Mouse (Mus musculus): ENCODE results near the gene Gns. TPM values are rescaled to one million over a fixed set of nuclear protein-coding genes. Genes with fewer than 3 reads are reported as not detected.

Gene Gns
- total and polyA plus RNA-seq, 2 experiments from 2014 or later, result 40.4 to 67.8 TPM

DNA sequence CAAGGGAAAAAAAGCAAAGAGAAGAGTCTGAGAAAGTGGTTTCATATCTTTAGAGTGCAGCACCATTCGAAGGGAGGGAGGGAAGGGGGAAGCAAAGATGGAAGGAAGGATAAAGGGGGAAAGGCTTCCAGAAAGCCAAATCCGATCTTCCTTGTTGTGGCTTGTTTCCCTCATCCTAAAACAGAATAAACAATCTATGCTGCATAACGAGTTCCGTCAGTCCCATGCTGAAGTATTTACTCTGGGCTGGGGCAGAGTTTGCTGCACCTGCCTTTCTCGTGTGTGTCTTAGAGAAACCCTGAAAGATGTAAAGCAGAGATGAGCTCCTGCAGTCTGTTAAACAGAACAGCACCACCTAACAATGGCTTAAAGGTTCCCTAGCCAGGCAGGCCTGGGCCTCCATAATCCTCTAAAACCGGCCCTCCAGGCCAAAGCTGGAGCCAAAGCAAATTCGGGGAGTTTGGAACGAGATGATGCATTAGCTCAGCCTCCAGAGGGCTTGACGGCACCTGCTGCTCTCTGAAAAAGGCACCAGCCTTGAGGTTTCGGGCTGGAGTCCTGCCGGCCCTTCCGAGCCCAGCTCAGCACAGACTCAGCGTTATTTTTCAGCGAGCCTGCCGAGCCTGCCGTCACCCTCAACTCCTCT is 67.9 kb downstream of the Gns start:
- no peak overlapping the region for H3K9ac ChIP-seq
- peaks cover 4% of the 10 kb centered on the region; the same call in 1 of the 2 replicates for H3K4me1 ChIP-seq (ENCODE audit: insufficient read depth)
- H3K4me3 ChIP-seq (ENCODE audit: low read depth, low read length), result no peak overlapping the region
- WGBS, result 15% methylated on average over 16 of the region's 16 CpGs
- H3K36me3 ChIP-seq (ENCODE audit: insufficient read depth), result no peaks in the 10 kb centered on the region
- peak overlapping the region; percentile 48 for H3K27ac ChIP-seq (ENCODE audit: low read depth, low read length)
- DNase-seq (peak; percentile 35), ATAC-seq (0 out of 2 replicates have a peak, but pooled peaks have one; percentile 30)
- H3K27me3 ChIP-seq (ENCODE audit: insufficient read depth, low read length), result no peaks in the 10 kb centered on the region
- no peaks in the 10 kb centered on the region for H3K9me3 ChIP-seq (ENCODE audit: low read length)
- peak; percentile 13; the same call in 1 of the 2 replicates for TF ChIP-seq CTCF (IDR thresholded peaks at IDR 0.05; ENCODE audit: low read depth)
- H3K4me2 ChIP-seq (ENCODE audit: low read depth), result no peak overlapping the region

DNA sequence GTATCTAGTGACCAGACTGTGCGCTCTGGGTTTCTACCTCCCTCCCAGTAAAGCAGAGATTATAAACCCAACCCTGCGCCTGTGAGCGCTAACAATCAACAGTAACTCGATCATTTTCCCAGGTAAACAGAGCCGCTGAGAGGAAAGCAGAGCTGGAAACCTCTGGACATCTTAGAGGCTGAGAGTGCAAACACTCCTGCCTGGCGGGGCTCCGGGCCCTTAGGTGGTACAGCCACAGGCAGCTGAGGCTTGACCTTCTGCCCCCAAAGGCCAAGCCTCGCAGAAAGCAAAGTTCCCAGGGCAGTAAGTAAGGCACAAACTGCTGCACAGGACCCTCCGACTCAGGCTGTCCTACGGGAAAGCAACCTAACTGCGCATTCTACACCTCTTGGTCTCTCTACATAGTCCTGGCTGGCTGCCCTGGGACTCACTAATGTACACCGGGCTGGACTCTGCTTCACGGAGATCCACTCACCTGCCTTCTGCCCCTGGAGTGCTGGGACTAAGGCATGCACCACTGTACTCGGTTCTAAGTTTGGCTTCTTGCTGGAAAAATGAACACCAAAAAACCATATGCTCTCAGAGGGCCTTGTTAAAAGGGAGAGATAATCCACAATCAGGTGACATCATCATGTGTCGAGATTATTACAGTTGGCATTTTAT is 69.7 kb downstream of the Gns start:
- DNase-seq (no peak), ATAC-seq (no peak)
- no peak overlapping the region for H3K9ac ChIP-seq
- H3K4me2 ChIP-seq (ENCODE audit: low read depth), result no peak overlapping the region
- H3K27ac ChIP-seq (ENCODE audit: low read depth, low read length), result no peak overlapping the region
- H3K4me1 ChIP-seq (ENCODE audit: insufficient read depth), result peaks cover 4% of the 10 kb centered on the region; the same call in 1 of the 2 replicates
- TF ChIP-seq CTCF (IDR thresholded peaks at IDR 0.05; ENCODE audit: low read depth), result no peak
- H3K36me3 ChIP-seq (ENCODE audit: insufficient read depth), result no peaks in the 10 kb centered on the region
- no peak overlapping the region for H3K4me3 ChIP-seq (ENCODE audit: low read depth, low read length)
- 83% methylated on average over 15 of the region's 15 CpGs for WGBS
- H3K9me3 ChIP-seq (ENCODE audit: low read length), result no peaks in the 10 kb centered on the region
- H3K27me3 ChIP-seq (ENCODE audit: insufficient read depth, low read length), result no peaks in the 10 kb centered on the region

DNA sequence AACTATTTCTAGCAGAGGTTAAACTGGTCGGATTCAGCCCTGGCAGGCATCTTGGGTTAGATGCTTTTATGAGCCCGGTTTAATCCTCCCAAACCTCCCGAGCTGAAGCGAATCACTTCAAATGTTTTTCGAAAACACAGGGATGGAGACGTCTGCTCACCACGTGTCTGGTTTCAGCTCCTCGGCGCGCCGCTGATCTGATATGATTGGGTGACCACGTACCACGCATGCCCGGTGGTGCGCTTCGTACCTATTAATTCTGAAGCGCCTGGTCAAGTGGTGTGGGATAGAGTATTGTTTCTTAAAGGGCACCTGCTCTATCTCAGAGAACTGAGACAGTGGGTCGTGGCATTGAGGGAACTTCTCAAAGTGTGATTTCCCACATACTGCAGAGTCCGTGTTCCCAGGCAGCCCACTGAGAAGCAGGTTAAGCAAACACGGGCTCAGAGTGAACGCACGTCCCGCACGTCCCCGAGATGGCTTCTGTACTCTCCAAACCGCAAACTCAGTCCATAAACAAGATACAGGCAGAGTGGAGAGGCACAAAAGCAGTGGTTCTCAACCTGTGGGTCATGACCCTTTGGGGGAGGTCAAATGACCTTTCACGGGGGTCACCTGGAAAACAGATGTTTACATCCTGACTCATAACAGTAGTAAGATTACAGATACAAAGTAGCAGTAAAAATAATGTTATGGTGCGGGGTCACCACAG is 70.8 kb downstream of the Gns start:
- H3K4me2 ChIP-seq (ENCODE audit: low read depth), result no peak overlapping the region

DNA sequence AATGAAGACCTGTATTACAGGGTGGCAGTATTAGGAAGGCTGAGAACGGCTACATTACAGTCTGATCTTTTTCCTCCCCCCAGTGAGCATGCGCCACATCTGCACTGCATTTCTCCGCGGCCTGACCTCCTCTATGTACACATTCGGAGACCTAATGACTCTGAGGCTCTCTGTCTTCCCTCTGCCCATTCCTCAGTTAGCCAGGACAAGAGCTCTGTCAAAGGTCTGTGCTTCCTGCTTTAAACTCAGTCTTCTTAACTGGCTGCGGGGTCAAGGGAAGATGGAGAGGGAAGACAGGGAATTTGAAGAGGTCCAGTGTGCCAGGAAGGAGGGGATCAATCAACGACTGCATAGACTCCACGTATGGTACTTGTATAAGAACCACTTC is 71.4 kb downstream of the Gns start:
- H3K36me3 ChIP-seq (ENCODE audit: insufficient read depth), result no peaks in the 10 kb centered on the region
- no peaks in the 10 kb centered on the region for H3K4me1 ChIP-seq (ENCODE audit: insufficient read depth)
- WGBS, result 76% methylated on average over 8 of the region's 8 CpGs
- H3K27ac ChIP-seq (ENCODE audit: low read depth, low read length), result no peak overlapping the region
- no peaks in the 10 kb centered on the region for H3K27me3 ChIP-seq (ENCODE audit: insufficient read depth, low read length)
- H3K4me3 ChIP-seq (ENCODE audit: low read depth, low read length), result no peak overlapping the region
- no peak overlapping the region for H3K4me2 ChIP-seq (ENCODE audit: low read depth)
- no peaks in the 10 kb centered on the region for H3K9me3 ChIP-seq (ENCODE audit: low read length)
- DNase-seq (no peak), ATAC-seq (no peak)
- no peak overlapping the region for H3K9ac ChIP-seq
- TF ChIP-seq CTCF (IDR thresholded peaks at IDR 0.05; ENCODE audit: low read depth), result no peak

More for the DNA sequence above, 70.8 kb downstream of the Gns start:
- H3K9me3 ChIP-seq (ENCODE audit: low read length), result no peaks in the 10 kb centered on the region
- no peak for ATAC-seq
- no peak for TF ChIP-seq CTCF (IDR thresholded peaks at IDR 0.05; ENCODE audit: low read depth)
- DNase-seq, result no peak
- WGBS, result 83% methylated on average over 28 of the region's 28 CpGs
- no peak overlapping the region for H3K9ac ChIP-seq
- H3K27me3 ChIP-seq (ENCODE audit: insufficient read depth, low read length), result no peaks in the 10 kb centered on the region
- no peak overlapping the region for H3K27ac ChIP-seq (ENCODE audit: low read depth, low read length)
- H3K36me3 ChIP-seq (ENCODE audit: insufficient read depth), result no peaks in the 10 kb centered on the region
- no peak overlapping the region for H3K4me3 ChIP-seq (ENCODE audit: low read depth, low read length)
- no peaks in the 10 kb centered on the region for H3K4me1 ChIP-seq (ENCODE audit: insufficient read depth)

DNA sequence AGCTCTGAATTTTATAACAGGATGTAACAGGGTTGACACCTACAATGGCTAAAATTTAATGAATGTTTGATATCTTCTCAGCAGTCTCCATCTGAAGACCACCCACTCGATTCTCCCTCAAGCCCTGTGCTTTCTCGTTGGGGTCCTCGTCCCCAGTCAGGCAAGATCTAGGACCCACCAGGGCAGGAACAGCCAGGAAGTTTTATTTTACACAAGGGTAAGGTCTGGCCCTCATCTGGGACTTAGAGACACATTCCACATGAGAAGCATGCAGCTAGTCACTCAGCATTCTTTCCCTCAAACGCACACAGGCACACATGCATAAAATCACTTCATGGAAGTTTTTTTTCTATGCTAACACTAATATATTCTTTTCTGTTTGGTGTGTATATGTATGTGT is 71.8 kb downstream of the Gns start:
- Histone ChIP-seq H3K4me1 (ENCODE audit: insufficient read depth) (no peaks in the 10 kb centered on the region), H3K4me2 (ENCODE audit: low read depth) (no peak overlapping the region), H3K36me3 (ENCODE audit: insufficient read depth) (no peaks in the 10 kb centered on the region), H3K9ac (no peak overlapping the region), H3K27me3 (ENCODE audit: insufficient read depth, low read length) (no peaks in the 10 kb centered on the region), H3K4me3 (ENCODE audit: low read depth, low read length) (no peak overlapping the region), H3K9me3 (ENCODE audit: low read length) (no peaks in the 10 kb centered on the region), H3K27ac (ENCODE audit: low read depth, low read length) (no peak overlapping the region)
- 76% methylated on average over 4 of the region's 4 CpGs for WGBS
- ATAC-seq, result no peak
- DNase-seq, result no peak
- no peak for TF ChIP-seq CTCF (IDR thresholded peaks at IDR 0.05; ENCODE audit: low read depth)

DNA sequence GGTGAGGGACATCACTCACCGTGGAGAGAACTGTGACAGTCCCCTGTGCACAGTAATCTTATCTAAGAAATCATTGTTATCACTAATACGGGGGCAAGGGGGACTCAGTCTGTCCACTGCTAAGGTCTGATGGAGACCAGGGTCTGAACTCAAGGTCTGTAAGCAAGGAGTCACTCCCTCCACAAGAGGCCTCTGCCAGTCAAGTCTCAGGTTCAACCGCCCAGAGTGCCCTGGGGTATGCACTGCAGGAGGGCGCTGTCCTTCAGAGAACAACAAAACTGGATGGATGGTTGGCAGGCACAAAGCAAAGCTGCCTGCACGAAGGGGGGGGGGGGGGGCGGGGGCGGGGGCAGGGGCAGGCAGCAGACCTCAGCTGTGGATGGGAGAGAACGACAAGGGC is 73.2 kb downstream of the Gns start:
- Histone ChIP-seq H3K4me3 (ENCODE audit: low read depth, low read length) (no peak overlapping the region), H3K27ac (ENCODE audit: low read depth, low read length) (no peak overlapping the region), H3K36me3 (ENCODE audit: insufficient read depth) (no peaks in the 10 kb centered on the region), H3K4me1 (ENCODE audit: insufficient read depth) (no peaks in the 10 kb centered on the region), H3K9me3 (ENCODE audit: low read length) (no peaks in the 10 kb centered on the region), H3K9ac (no peak overlapping the region), H3K27me3 (ENCODE audit: insufficient read depth, low read length) (no peaks in the 10 kb centered on the region), H3K4me2 (ENCODE audit: low read depth) (no peak overlapping the region)
- DNase-seq (no peak), ATAC-seq (no peak)
- TF ChIP-seq CTCF (IDR thresholded peaks at IDR 0.05; ENCODE audit: low read depth), result no peak
- WGBS, result 73% methylated on average over 6 of the region's 8 CpGs

DNA sequence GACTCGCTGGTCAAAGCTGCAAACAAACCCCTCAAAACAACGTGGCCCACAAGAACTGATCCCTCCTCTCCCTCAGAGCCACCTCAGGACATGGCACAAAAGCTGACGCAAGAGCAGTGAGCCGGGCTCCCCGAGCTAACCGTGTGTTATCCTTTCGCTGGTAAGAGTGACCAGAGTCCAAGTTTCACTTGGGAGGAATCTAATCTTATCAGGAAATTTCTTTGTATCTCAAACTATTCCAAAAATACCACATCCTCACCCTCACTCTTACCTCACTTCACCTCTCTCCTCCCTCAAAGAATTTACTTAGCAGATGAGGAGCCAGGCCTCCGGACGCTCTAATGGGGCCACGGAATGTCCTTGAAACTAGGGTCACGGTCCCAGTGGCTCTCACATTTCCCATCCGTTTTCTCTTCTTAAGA is 74.4 kb downstream of the Gns start:
- Histone ChIP-seq H3K9me3 (ENCODE audit: low read length) (no peaks in the 10 kb centered on the region), H3K27ac (ENCODE audit: low read depth, low read length) (no peak overlapping the region), H3K4me3 (ENCODE audit: low read depth, low read length) (no peak overlapping the region), H3K4me1 (ENCODE audit: insufficient read depth) (no peaks in the 10 kb centered on the region), H3K4me2 (ENCODE audit: low read depth) (no peak overlapping the region), H3K9ac (no peak overlapping the region), H3K36me3 (ENCODE audit: insufficient read depth) (no peaks in the 10 kb centered on the region), H3K27me3 (ENCODE audit: insufficient read depth, low read length) (no peaks in the 10 kb centered on the region)
- ATAC-seq (no peak), DNase-seq (no peak)
- WGBS, result 89% methylated on average over 12 of the region's 12 CpGs
- no peak for TF ChIP-seq CTCF (IDR thresholded peaks at IDR 0.05; ENCODE audit: low read depth)

Data from forebrain, postnatal 0 days (tissue).